Mouse (Mus musculus) CD4-positive, CD25-positive, alpha-beta regulatory T cell, adult 4 months (primary cell): Measurements from ENCODE around the gene Farp1. TPM values are rescaled to one million over a fixed set of nuclear protein-coding genes. Genes with fewer than 3 reads are reported as not detected.
A peak's percentile ranks its signal among the peaks of the same experiment; 100 is the strongest.

Experiments used
- ATAC-seq: one replicate; pipeline ENCODE4 v1.8.0; 2017
- polyA plus RNA-seq, 2 experiments: library from polyadenylated mRNA; unstranded; fragments of 100-300 nt; shearing (Covaris generic); gene quantifications; one replicate each; pipeline ENCODE4 v1.2.1; 2017

The Farp1 gene
- polyA plus RNA-seq, 2 experiments from 2014 or later = 3.0 to 3.5 TPM

GRCm38 (mm10) chr14:121148088-121148785 is 113.2 kb downstream of the Farp1 start:
- ATAC-seq = no peak

GRCm38 (mm10) chr14:121149984-121150383 is 115.0 kb downstream of the Farp1 start:
- no peak for ATAC-seq

GRCm38 (mm10) chr14:121151837-121152236 is 116.8 kb downstream of the Farp1 start:
- no peak for ATAC-seq

GRCm38 (mm10) chr14:121152771-121153170 is 117.8 kb downstream of the Farp1 start:
- ATAC-seq = no peak

GRCm38 (mm10) chr14:121153260-121153659 is 118.3 kb downstream of the Farp1 start:
- ATAC-seq = no peak

GRCm38 (mm10) chr14:121155173-121155572 is 120.2 kb downstream of the Farp1 start:
- no peak for ATAC-seq

GRCm38 (mm10) chr14:121158616-121159015 is 123.6 kb downstream of the Farp1 start:
- ATAC-seq = no peak

GRCm38 (mm10) chr14:121162822-121163221 is 127.8 kb downstream of the Farp1 start:
- ATAC-seq = no peak

- ATAC-seq = peak; percentile 75
Measured at GRCm38 (mm10) chr14:121164866-121165265, 129.9 kb downstream of the Farp1 start.

GRCm38 (mm10) chr14:121165408-121166037 is 130.5 kb downstream of the Farp1 start:
- no peak for ATAC-seq

- ATAC-seq = no peak
Measured at GRCm38 (mm10) chr14:121166038-121166436, 131.0 kb downstream of the Farp1 start.

- no peak for ATAC-seq
Measured at GRCm38 (mm10) chr14:121168716-121169115, 133.7 kb downstream of the Farp1 start.

- ATAC-seq = no peak
Measured at GRCm38 (mm10) chr14:121170321-121170720, 135.3 kb downstream of the Farp1 start.

- no peak for ATAC-seq
Measured at GRCm38 (mm10) chr14:121172065-121173036, 137.4 kb downstream of the Farp1 start.

- ATAC-seq = peak; percentile 60
Measured at GRCm38 (mm10) chr14:121175385-121175784, 140.4 kb downstream of the Farp1 start.

GRCm38 (mm10) chr14:121175861-121176260 is 140.9 kb downstream of the Farp1 start:
- no peak for ATAC-seq

GRCm38 (mm10) chr14:121177907-121178306 is 142.9 kb downstream of the Farp1 start:
- ATAC-seq = no peak

GRCm38 (mm10) chr14:121180611-121181010 is 145.6 kb downstream of the Farp1 start:
- no peak for ATAC-seq

GRCm38 (mm10) chr14:121181798-121182197 is 146.8 kb downstream of the Farp1 start:
- no peak for ATAC-seq

- no peak for ATAC-seq
Measured at GRCm38 (mm10) chr14:121182967-121183366, 148.0 kb downstream of the Farp1 start.

- ATAC-seq = no peak
Measured at GRCm38 (mm10) chr14:121183414-121184130, 148.6 kb downstream of the Farp1 start.

GRCm38 (mm10) chr14:121184351-121184750 is 149.4 kb downstream of the Farp1 start:
- no peak for ATAC-seq
